Mouse (Mus musculus) mouse embryonic stem cell (cell line): ENCODE data around the gene Hebp1.

Experiments used
- in situ Hi-C, 2 experiments: fragments of 300-500 bp; cut with MboI; formaldehyde crosslinking; loops; 1 replicate in 1 of 2; 3 replicates in 1 of 2; pipeline ENCODE4 v1.14.3; 2019 to 2020; ENCODE audit warnings: low sequenced_read_pairs in 2 of 2, low pct_unique_long_range_greater_than_20kb in 1 of 2, mixed read lengths in 1 of 2; ENCODE audit not compliant: unreplicated experiment in 1 of 2

The Hebp1 gene

DNA sequence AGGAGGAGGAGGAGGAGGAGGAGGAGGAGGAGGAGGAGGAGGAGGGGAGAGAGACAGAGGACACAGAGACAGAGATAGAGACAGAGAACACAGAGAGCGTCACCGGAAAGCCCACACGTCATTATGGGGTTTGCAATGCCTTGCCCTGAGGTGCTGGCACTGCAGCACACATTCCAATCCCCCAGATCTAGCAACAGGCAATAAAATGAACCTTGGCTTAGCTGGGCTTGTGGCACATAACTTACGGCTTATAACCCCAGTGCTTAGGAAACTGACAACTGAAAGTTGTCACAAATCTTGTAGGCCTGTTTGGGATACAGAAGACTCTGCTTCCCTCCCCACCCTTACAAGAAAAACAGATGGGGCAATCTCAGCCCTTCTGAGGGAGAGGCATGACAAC is 107.2 kb downstream of the Hebp1 start:
- in situ Hi-C loops: loop anchor here in 1 of 2 experiments (10.0 kb wide), 1 partner anchor 284 kb away; no protein-coding TSS in a partner anchor

GRCm38 (mm10) chr6:135089786-135090185 is 108.0 kb downstream of the Hebp1 start:
- in situ Hi-C loops: loop anchor here (5.0 to 10.0 kb wide), 2 partner anchors 58 to 285 kb away; no protein-coding TSS in a partner anchor

DNA sequence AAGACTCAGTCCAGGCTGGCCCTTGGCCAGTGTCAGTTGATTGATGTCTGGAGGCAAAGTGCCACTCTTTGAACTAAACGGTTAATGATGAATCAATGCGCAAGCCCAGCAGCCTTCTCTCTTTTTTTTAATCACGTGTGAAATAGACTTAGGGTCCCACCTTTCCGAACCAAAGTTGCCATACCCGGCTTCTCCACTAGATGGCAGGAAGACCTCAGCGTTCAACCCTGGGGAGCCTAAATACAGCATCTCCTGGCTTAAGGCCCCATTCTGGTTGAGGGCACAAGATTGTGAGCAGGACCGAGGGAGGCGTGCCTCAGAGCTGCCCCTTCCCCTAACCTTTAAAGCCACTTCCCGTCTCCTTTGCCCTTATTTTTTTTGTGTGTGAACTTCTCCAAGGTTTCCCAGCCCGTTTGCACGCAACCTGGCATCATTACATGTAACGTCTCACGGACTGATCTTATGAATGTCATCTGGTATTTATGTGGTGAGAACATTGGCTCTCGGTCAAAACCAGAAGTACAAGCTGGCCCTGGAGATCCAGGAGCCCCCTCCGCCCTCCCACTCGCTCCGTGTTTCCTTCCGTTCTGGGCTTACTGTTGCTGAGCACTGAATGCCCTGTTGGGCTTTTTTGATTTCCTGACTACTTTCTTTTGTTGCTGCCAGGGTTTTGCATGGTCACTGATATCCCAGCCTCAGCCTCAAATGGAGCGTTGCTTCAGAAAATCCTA is 109.9 kb downstream of the Hebp1 start:
- in situ Hi-C loops: loop anchor here in 1 of 2 experiments (5.0 kb wide), 1 partner anchor 59 kb away; no protein-coding TSS in a partner anchor
